Mouse (Mus musculus): ENCODE measurements at regions not wholly inside any gene's neighbourhood (a gene's known extent, or its start where the extent isn't known, plus 50 kb on each side); places are given as distances from the start of the nearest gene placed in this dataset.
"Not testable (repeated sequence)": the region's sequence is repeated elsewhere in the genome, so short reads cannot be mapped to it uniquely, and the experiment has no call there.

DNA sequence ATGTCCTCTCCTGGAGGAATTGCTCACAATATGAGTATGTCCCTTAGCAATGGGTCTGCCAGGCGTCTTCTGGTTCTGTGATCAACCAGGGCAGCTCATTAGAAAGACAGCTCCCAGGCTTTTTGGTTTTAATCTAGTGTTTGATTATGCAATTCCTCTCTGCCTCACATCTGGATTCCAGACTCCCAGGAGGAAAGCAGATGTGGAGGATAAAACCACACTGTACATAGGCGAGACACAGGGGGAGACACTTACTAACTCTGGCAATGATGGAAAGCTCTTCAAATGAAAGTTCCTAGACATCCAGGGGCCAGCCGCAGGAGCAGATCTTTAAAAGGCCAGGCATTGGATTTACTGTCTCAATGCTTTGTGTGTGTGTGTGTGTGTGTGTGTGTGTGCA, 116.4 kb upstream of the Tet2 start:
- no peak for DNase-seq (ENCODE audit: low read depth in 2 of 2, low spot score in 2 of 2)

DNA sequence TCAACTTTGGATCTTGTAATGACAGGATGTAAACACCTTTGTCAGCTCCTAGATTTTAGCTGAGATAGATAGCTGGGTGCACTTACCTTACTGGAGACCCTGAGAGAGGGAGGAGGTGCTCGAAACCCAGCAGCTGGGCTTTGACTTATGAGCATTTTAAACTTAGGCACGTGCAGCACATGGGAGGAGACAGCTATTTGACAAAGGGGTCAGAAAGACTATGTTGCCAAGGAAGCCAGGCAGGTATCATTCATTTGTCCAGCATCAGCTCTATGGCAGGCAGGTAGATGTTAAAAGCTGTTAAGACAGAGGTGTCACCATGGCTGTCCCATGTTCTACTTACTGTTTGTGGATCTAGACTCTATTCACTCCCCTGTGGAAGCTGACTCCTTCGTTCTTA, 120.0 kb upstream of the Tet2 start:
- no peak for DNase-seq (ENCODE audit: low read depth in 2 of 2, low spot score in 2 of 2)

DNA sequence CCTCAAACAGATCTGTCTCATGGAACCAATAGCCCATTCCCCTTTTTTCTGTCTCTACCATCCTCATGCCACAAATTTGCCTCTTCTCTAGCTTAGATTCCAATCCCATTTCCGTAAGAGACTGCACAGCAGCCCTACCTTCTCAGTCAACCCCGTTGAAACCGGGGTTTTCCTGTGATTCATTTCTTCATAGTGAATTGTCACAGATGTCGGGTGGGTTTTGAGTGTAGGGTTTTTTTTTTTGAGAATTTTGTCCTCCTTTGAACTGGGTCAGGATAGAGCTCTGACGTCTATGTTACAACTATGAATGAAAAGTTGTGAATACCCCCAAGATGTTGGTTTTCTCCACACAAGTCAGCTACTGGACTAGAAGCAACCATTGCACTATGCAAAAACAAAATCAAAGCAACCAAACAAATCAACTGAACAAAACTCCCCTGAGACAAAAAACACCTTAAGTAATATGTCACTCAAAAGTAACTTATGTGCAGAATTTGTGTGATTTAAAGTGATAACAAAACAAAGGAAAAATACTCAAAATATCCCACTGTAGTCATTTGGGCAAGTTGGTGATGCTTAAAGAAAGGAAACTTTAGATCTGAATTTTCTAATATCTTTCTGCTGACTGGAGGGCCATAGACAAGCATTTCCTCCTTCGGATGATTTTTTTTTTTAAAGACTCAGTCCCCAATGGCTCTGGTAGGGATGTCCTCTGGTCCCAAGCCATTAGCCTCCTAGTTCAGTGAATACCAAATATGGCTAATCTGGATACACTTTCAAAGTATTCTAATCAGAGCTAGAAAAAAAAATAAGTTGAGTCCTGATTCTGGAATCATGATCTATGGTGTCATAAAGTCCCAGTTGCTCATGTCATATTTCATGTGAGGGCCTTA, 120.7 kb upstream of the Tet2 start:
- DNase-seq (ENCODE audit: low read depth in 2 of 2, low spot score in 2 of 2) = no peak

DNA sequence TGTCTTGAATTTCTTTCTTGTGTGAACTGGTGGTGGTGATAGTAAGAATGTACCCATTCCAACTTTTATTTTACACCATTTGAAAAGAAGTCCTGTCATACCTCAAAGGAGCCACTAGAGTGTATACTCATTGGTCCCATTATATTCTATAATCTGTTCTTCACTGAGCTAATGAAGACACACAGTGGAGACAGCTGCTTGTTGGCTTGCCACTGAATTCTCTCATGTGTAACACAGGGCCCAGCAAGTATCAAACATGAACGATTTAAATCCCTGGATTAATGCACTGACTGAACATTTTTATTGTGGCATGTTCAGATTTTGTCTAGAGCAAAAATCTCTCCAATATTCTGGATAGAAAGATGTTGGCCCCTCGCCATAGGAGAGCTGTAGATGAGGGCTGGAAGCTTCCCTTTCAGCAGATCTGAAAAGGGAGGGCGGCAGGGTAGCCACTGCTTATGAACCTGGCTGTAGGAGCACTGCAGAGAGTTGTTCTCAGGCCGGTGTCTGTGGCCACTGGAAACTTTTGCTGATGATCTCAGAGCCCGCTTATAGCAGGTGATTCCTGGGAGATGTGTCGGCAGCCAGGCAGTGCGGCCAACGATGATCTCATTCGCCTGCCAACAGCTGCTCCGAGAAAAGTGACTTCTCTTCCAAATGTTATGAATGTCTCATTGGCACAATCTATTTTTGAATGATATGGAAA, 128.0 kb upstream of the Tet2 start:
- no peak for DNase-seq (ENCODE audit: low read depth in 2 of 2, low spot score in 2 of 2)

DNA sequence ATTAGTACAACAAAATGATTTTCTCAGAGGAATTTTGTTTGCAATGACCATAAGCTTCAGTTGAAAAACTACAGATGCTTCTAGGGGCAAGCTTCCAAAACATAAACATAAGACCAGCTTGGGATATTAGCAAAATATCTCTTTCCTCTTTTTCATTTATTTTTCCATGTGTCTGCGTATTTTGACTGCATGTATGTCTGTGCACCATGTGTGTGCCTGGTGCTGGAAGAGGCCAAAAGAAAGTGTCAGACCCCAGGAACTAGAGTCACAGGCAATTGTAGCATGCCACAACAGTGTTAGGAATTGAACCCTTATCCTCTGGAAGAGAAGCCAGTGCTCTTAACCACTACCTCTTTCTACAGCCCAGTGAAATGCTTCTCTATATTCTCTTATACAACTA, 133.0 kb upstream of the Tet2 start:
- DNase-seq (ENCODE audit: low read depth in 2 of 2, low spot score in 2 of 2) = no peak

DNA sequence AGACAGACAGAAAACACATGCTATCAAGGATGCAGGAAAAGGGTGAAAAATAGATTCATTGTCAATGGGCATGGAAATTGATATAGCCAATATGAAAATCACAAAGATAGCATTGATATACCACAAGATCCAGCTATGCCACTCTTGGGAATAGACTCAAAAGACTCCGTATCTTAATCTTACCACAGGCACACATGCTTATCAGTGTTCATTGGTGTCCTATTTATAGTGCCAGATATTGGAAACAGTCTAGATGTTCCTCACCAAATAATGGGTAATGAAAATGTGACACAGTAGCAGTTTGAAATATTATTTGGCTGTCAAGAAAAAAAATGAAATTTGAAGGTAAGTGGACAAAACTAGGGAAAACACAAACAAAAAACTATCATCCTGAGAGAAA, 135.0 kb upstream of the Tet2 start:
- DNase-seq (ENCODE audit: low read depth in 2 of 2, low spot score in 2 of 2) = no peak

DNA sequence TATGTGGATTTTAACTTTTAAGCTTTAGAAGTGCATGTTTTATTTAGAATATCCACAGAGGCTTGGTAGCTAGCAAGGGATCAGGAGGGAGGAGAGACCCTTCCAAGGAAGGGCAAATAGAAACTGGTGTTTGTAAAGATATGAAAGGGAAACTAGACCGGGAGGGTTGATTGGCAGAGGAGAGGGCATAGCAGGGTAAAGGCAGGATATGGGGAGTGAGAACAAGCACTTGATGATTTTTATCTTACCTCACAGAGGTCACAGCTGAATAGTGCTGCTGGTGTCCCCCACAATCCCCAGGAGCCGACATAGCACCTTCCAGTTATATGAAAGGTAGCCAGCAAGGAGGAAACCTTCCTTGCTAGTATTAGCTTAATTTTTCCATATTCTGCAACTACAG, 135.4 kb upstream of the Tet2 start:
- no peak for DNase-seq (ENCODE audit: low read depth in 2 of 2, low spot score in 2 of 2)

DNA sequence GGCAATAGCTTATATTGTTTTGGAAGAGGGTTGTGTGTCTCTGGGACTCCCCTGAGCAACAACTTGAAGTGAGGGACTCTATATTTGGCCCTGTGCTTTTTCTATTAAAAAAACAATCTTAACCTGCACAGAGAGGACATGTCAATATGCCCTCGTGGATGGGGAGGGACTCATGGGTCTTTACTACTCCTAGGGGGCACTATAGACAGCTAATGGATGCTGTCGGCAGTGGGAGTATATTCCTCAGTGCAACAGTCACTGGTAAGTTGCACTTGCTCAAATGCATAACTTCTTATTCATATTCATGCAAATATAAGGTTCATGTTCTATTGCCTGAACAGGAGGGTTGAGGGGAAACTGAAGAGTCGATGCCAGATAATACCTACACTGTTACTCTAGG, 135.9 kb upstream of the Tet2 start:
- DNase-seq (ENCODE audit: low read depth in 2 of 2, low spot score in 2 of 2) = no peak

DNA sequence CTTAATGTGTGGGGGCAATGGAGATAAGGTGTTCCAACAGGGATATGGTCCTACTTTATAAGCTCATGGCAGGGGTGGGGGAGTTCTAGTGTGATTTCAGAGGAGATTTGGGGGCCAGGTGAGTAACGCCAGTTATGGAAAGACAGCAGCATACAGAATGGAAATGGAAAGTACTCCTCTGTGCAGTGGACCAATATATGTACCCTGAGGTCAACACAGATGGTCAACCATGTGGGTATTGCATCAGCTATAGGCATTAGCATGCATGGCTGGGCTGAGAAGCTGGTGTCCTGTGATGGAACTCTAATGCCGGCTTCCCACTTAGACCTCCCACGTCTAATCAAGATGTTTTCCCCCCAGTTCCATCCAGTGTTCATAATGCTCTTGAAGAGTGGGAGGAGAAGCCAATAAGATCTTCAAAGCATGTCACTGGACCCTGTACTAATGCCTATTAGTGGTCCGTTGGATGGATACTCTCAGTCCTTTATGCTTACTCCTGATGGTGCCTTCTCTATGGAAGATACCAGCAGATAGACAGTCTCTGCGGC, 139.3 kb upstream of the Tet2 start:
- no peak for DNase-seq (ENCODE audit: low read depth in 2 of 2, low spot score in 2 of 2)

DNA sequence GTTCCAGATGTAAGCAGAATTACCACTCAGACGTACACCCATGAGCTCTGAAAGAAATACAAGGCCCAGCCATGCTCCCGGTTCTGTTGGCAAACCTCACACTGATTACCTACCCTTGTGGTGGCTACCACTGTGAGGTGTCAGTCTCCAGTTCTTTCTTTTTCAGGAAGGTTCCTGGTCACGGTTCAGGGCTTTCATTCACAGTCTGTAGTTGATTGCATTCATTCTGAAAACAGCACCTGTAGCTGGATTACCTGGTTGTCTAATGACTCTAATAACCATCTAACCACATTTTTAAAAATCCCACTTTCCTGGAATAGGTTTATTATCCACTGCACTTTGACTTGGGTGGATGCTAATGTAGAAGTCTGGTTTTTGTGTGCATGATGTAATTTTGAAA, 139.8 kb upstream of the Tet2 start:
- no peak for DNase-seq (ENCODE audit: low read depth in 2 of 2, low spot score in 2 of 2)

DNA sequence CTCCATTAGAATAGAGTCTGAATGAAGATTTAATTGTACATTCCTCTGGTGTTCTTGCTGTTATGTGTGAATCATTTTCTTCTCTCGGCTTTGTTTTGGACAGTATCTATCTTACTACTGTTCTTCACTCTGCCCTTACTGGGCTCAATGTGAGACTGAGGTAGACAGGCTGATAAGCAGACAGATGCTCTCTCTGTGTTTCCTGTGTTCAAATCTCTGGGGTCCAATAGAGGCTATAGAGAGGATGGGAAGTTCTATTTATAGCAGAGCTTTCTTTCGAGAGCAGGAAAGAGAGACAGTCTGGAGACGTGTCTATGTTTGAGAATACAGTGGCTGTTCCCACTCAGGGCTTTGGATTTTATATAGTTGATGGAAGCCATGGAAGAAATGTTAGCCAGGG, 140.5 kb upstream of the Tet2 start:
- no peak for DNase-seq (ENCODE audit: low read depth in 2 of 2, low spot score in 2 of 2)

DNA sequence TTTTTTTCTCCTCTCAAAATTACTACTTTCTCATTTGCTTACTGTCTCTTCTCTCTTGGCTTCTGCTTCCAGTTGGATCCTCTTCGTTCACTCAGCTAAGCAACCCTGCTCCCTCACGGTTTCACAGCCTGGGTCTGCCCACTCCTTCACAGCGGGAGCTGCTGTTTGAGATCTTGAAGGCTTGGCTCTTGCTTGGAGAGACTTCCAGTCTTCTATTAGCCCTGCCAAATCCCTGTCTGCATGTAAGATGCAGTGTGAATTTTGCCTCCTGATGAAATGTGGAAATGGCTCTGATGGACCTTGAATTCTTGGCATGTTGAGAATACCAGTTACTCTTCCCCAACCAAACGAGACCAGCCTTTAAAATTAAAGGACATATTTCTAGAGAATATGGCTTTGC, 149.1 kb upstream of the Tet2 start:
- no peak for DNase-seq (ENCODE audit: low read depth in 2 of 2, low spot score in 2 of 2)

DNA sequence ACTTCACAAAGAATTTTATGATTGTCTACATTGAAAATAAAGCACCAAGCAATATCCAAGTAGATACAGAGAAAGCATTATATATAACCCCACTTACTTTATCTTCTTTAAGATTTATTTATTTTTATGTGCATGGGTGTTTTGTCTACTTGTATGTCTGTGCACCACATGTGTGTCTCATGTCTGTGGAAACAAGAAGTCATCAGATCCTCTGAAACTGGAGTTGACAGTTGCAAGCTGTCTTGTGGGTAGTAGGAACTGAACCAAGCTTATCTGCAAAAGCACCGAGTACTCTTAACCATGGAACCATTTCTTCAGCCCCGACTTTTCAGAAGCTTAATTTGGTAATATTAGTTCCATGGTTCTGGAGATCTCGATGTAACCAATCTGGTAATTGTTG, 151.2 kb upstream of the Tet2 start:
- DNase-seq (ENCODE audit: low read depth in 2 of 2, low spot score in 2 of 2) = no peak

DNA sequence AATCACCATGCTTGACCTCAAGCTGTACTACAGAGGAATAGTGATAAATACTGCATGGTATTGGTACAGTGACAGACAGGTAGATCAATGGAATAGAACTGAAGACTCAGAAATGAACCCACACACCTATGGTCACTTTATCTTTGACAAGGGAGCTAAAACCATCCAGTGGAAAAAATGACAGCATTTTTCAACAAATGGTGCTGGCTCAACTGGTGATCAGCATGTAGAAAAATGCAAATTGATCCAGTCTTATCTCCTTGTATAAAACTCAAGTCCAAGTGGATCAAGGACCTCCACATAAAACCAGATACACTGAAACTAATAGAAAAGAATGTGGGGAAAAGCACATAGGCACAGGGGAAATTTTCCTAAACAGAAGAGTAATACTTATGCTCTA, 159.9 kb upstream of the Tet2 start:
- DNase-seq (ENCODE audit: low read depth in 2 of 2, low spot score in 2 of 2) = not testable (repeated sequence)

DNA sequence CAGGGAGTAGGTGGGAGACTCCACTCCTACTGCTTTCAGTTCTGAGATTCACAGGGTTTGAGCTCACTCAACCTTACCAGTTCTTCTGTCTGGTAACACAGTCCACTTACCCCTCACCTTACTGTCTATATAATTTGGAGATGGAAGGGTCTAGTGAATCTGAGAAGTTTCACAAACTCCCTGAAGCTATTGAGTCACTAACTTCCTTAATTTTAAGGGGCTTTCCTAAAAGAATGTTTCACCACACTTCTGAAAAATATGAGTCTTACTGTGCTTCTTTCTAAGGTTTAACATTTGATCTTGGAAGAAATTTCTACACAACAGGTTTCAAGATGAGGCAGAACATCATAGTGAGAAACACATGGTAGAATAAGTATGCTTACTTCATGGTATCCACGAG, 166.6 kb upstream of the Tet2 start:
- DNase-seq (ENCODE audit: low read depth in 2 of 2, low spot score in 2 of 2) = no peak

DNA sequence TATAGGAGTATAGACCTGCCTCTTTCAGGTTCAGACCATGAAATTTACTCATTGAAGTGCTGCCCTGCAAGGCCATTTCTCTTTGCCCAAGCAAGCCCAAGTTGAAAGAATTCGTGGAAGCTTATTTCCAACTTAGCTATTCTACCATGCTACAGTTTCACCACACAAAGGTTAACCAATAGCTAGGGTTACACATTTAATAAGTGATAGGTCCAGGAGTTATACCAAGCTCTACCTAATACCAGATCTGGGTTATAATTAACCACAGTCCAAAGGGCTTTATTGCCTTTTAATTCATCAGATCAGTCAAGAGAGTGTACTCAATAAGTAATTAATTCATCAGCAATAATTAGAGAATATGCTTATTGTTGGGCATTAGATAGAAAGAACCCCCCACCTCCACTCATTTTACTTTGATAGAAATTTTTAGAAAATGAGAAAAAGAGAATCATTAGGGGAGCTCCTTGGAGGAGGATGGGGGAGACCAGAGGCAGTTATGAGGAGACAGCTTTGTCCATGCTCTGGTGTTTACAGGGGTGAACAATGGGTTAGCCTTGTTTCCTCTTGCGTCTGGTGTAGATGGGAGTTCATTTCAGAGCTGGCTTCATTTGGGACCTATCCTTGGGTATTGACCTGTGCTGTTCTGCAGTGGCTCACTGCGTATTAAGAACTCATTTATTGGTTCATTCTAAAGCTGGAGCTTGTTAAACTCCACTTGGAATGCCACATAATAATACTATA, 177.8 kb upstream of the Tet2 start:
- no peak for DNase-seq (ENCODE audit: low read depth in 2 of 2, low spot score in 2 of 2)

DNA sequence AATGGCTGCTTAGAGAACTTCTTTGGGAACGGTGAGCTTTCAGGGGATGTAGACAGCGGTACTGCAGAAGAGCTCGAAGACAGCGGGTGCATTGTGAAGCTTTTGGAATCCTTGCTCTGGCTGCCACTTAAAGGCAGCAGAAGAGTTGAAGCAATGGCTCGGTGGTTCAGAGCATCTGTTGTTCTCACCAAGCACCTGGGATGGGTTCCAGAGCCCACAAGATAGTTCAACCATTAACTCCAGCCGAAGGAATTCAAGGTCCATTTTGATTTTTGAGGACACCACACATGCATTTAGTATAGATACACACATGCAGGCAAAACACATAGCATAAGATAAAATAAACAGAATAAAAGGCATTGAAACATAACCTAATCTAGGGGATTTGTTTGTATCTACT, 181.9 kb upstream of the Tet2 start:
- no peak for DNase-seq (ENCODE audit: low read depth in 2 of 2, low spot score in 2 of 2)

DNA sequence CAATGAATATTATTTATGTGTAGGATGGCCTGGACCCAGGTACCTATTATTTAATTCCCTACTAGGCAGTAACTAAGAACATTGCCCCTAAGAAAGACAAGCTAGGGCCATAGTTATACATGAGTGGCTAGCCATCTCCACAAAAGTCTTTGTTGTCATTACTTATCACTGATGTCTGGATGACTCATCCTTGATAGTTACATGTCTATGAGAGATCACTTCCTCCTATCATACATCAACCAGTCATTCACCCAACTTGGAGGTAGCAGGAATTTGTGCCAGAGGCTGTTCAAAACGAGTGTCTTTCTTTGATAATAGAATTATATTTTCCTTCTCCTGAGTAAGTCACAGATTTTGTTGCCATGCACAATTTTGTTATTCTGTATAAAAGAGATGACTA, 190.7 kb upstream of the Tet2 start:
- DNase-seq (ENCODE audit: low read depth in 2 of 2, low spot score in 2 of 2) = no peak

DNA sequence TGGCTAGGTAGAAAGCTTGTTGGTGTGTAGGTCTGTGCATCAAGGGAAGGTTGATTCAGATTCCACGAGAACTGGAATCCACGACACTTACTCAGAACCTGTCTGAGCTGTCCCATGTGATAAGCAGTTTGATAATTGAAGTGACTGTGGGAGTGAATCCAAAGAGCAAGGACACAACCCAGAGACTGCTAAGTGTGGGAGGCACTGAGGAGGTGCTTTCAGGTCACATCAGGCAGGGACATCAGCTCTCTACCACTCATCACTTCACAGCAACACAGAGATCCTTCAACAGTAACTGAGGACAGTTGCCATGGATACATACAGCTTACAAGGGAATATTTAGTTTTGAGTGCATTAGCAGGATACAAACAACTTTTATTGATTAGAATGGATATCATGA, 194.0 kb upstream of the Tet2 start:
- no peak for DNase-seq (ENCODE audit: low read depth in 2 of 2, low spot score in 2 of 2)

DNA sequence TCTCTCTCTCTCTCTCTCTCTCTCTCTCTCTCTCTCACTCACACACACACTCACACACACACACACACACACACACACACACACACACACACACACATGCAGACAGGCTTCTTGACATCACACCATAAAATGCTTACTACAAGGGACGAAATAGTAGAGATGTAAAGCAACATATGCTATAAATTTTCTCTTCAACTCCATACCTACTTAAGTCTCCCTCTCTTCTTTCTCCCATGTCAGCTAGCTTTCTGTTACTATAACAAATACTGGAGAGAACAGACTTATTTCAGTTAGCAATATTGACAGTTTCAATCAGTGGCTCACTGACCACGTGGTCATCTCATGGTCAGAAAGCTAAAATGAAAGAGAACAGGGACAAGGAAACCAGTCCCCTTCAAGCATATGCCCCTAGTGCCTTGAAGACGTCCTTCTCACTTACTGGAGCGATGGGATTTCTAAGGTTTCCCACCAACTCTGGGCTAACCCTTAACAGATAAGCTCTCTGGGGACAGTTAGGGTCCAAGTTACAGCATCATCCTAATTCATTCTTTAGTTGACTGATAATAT, 199.7 kb upstream of the Tet2 start:
- DNase-seq (ENCODE audit: low read depth in 2 of 2, low spot score in 2 of 2) = no peak

All from CD8-positive naive resting alpha-beta T cell, adult 2 months (primary cell).